Mouse (Mus musculus) thymus, postnatal 4 days (tissue): ENCODE data around the gene Spsb1.

Experiments
- DNase-seq: peaks from one replicate; pipeline ENCODE4 v3.0.0; 2021

The Spsb1 gene

GRCm38 (mm10) chr4:149853698-149854284 is 101.1 kb downstream of the Spsb1 start:
- DNase-seq, result no peak

- no peak for DNase-seq
These were observed 103.3 kb downstream of the Spsb1 start for GRCm38 (mm10) chr4:149851554-149851953.

- DNase-seq, result no peak
These were observed 104.2 kb downstream of the Spsb1 start for GRCm38 (mm10) chr4:149850674-149851073.

- DNase-seq, result no peak
These were observed 104.8 kb downstream of the Spsb1 start for GRCm38 (mm10) chr4:149850045-149850444.

GRCm38 (mm10) chr4:149849035-149849434 is 105.8 kb downstream of the Spsb1 start:
- DNase-seq, result no peak

- no peak for DNase-seq
These were observed 107.8 kb downstream of the Spsb1 start for GRCm38 (mm10) chr4:149846861-149847631.
